Mouse (Mus musculus) ES-E14 (cell line): ENCODE data around the gene Atp13a3. TPM values are rescaled to one million over a fixed set of nuclear protein-coding genes. Genes with fewer than 3 reads are reported as not detected.
A peak's percentile ranks its signal among the peaks of the same experiment; 100 is the strongest.

Experiments used
- DNase-seq: peaks from one replicate; pipeline ENCODE4 v3.0.0-alpha.2; 2013; ENCODE audit warnings: low read depth, low spot score
- H3K27ac ChIP-seq: 2 replicates; pipeline ENCODE4 v1.5.1; 2012; ENCODE audit warnings: low read depth, mild to moderate bottlenecking, low read length, moderate library complexity, mixed read lengths; ENCODE audit not compliant: poor library complexity, insufficient read depth, severe bottlenecking
- H3K36me3 ChIP-seq: 2 replicates; pipeline ENCODE4 v1.6.1; 2012; ENCODE audit warnings: mild to moderate bottlenecking, low read length, moderate library complexity, mixed read lengths; ENCODE audit not compliant: control insufficient read depth, poor library complexity, insufficient read depth, severe bottlenecking
- H3K4me1 ChIP-seq, 2 experiments: fragments of 150-350 bp in 1 of 2; sonication (generic) in 1 of 2; 2 replicates each; pipeline ENCODE4 v1.6.1; 2012; ENCODE audit warnings: low read length in 2 of 2, mild to moderate bottlenecking in 1 of 2, mixed read lengths in 1 of 2; ENCODE audit not compliant: control insufficient read depth in 2 of 2, insufficient read depth in 2 of 2, poor library complexity in 1 of 2
- H3K4me3 ChIP-seq, 2 experiments: fragments of 150-350 bp in 1 of 2; sonication (generic) in 1 of 2; 2 replicates each; pipeline ENCODE4 v1.5.1; 2012; ENCODE audit warnings: low read length in 2 of 2, low read depth in 1 of 2, mild to moderate bottlenecking in 1 of 2, mixed read lengths in 1 of 2; ENCODE audit not compliant: insufficient read depth in 1 of 2, poor library complexity in 1 of 2, severe bottlenecking in 1 of 2
- H3K9ac ChIP-seq: 2 replicates; pipeline ENCODE4 v1.6.1; 2012; ENCODE audit warnings: low read depth, mild to moderate bottlenecking, low read length, mixed read lengths; ENCODE audit not compliant: poor library complexity, insufficient read depth, severe bottlenecking
- H3K9me3 ChIP-seq: fragments of 150-350 bp; sonication (generic); 2 replicates; pipeline ENCODE4 v1.6.1; 2012; ENCODE audit warnings: low read depth, mild to moderate bottlenecking, low read length; ENCODE audit not compliant: control insufficient read depth, insufficient read depth
- CHD2 ChIP-seq: IDR thresholded peaks from 2 replicates; pipeline ENCODE4 v1.6.1; 2014; ENCODE audit warnings: mild to moderate bottlenecking, low read depth, low read length, inconsistent platforms
- HCFC1 ChIP-seq: IDR thresholded peaks from 2 replicates; pipeline ENCODE4 v1.6.1; 2012; ENCODE audit warnings: low read length, inconsistent platforms, borderline replicate concordance; ENCODE audit not compliant: insufficient read depth
- MAFK ChIP-seq: IDR thresholded peaks from 2 replicates; pipeline ENCODE4 v1.6.1; 2014; ENCODE audit warnings: mild to moderate bottlenecking, low read depth, low read length, inconsistent platforms; ENCODE audit not compliant: insufficient read depth
- ZC3H11A ChIP-seq: IDR thresholded peaks from 2 replicates; pipeline ENCODE4 v1.6.1; 2012; ENCODE audit warnings: low read depth, mild to moderate bottlenecking, inconsistent platforms, low read length, borderline replicate concordance
- ZNF384 ChIP-seq: IDR thresholded peaks from 2 replicates; pipeline ENCODE4 v1.6.1; 2012; ENCODE audit warnings: low read depth, low read length, inconsistent platforms
- in situ Hi-C, 2 experiments: fragments of 600-800 bp; cut with MboI; formaldehyde crosslinking; loops; one replicate each; pipeline ENCODE4 v1.15.1; 2025; ENCODE audit warnings: low sequenced_read_pairs in 2 of 2, inconsistent platforms in 1 of 2; ENCODE audit not compliant: unreplicated experiment in 2 of 2
- total RNA-seq: library from RNA; depleted of rRNA; stranded (reverse); fragments of 300-350 nt; gene quantifications from 2 replicates; pipeline ENCODE4 v1.2.3, GENCODE M21; 2012

Atp13a3 gene
- total RNA-seq, 1 experiment, result 98.9 TPM

- Histone ChIP-seq H3K9me3 (no peaks in the 10 kb centered on the region), H3K9ac (no peak overlapping the region), H3K4me3 (no peak overlapping the region), H3K4me1 (peaks cover 0 to 20% of the 10 kb centered on the region in 2 experiments; a peak in 2 of 4 replicates), H3K36me3 (no peaks in the 10 kb centered on the region), H3K27ac (no peak overlapping the region)
- 0 out of 2 replicates have a peak, but pooled peaks have one; percentile 47 for TF ChIP-seq MAFK
- no peak for TF ChIP-seq HCFC1
- peak; percentile 90 for DNase-seq
- in situ Hi-C loops, result no loop called here
Observed at GRCm38 (mm10) chr16:30285701-30286100, 120.1 kb downstream of the Atp13a3 start.

- H3K4me3 ChIP-seq, result no peak overlapping the region; a peak in 1 of 4 replicates
- H3K36me3 ChIP-seq, result no peaks in the 10 kb centered on the region
- peaks cover 0 to 31% of the 10 kb centered on the region in 2 experiments; a peak in 2 of 4 replicates for H3K4me1 ChIP-seq
- no peak overlapping the region for H3K9ac ChIP-seq
- no peaks in the 10 kb centered on the region for H3K9me3 ChIP-seq
- in situ Hi-C loops, result no loop called here
- TF ChIP-seq ZNF384, result no peak
- TF ChIP-seq MAFK, result no peak
- no peak for TF ChIP-seq CHD2
- no peak overlapping the region for H3K27ac ChIP-seq
- DNase-seq, result peak; percentile 70
Observed at GRCm38 (mm10) chr16:30283743-30284337, 121.9 kb downstream of the Atp13a3 start.

GRCm38 (mm10) chr16:30282844-30283495 is 122.8 kb downstream of the Atp13a3 start, which contains the start of gene Lrrc15:
TSS of gene Lrrc15 (minus strand) at chr16:30283256.
- Histone ChIP-seq H3K36me3 (no peaks in the 10 kb centered on the region), H3K9ac (no peak within 1 kb of the TSS), H3K4me3 (peak within 1 kb of the TSS; percentile 23 to 52; a peak in 3 of 4 replicates), H3K4me1 (peaks cover 0 to 39% of the 10 kb centered on the region in 2 experiments; a peak in 2 of 4 replicates), H3K27ac (no peak within 1 kb of the TSS), H3K9me3 (no peaks in the 10 kb centered on the region)
- in situ Hi-C loops, result no loop called here
- no peak for TF ChIP-seq CHD2
- no peak for TF ChIP-seq MAFK
- TF ChIP-seq ZNF384, result no peak
- TF ChIP-seq ZC3H11A, result no peak
- no peak for TF ChIP-seq HCFC1
- no peak for DNase-seq

GRCm38 (mm10) chr16:30280676-30281297 is 125.0 kb downstream of the Atp13a3 start:
- H3K4me1 ChIP-seq, result peaks cover 0 to 39% of the 10 kb centered on the region in 2 experiments; a peak in 2 of 4 replicates
- TF ChIP-seq ZC3H11A, result no peak
- in situ Hi-C loops, result no loop called here
- no peak overlapping the region for H3K4me3 ChIP-seq
- H3K36me3 ChIP-seq, result no peaks in the 10 kb centered on the region
- DNase-seq, result peak; percentile 78
- H3K9me3 ChIP-seq, result no peaks in the 10 kb centered on the region
- H3K27ac ChIP-seq, result peak overlapping the region; percentile 74
- peak overlapping the region; percentile 3; the same call in 1 of the 2 replicates for H3K9ac ChIP-seq
